Mouse (Mus musculus) midbrain, postnatal 0 days (tissue): ENCODE measurements at regions not wholly inside any gene's neighbourhood (a gene's known extent, or its start where the extent isn't known, plus 50 kb on each side); places are given as distances from the start of the nearest gene placed in this dataset.

Experiments
- ATAC-seq: fragments of 200-750 bp; cut with Nextera tagmentation; 2 replicates; pipeline ENCODE4 v1.8.0; 2017; ENCODE audit warnings: moderate number of reproducible peaks, mild to moderate bottlenecking, moderate TSS enrichment, moderate library complexity; ENCODE audit not compliant: low FRiP score
- DNase-seq: peaks from one replicate; pipeline ENCODE4 v3.0.0-alpha.2; 2015; ENCODE audit warnings: low spot score
- H3K27ac ChIP-seq: fragments of 300-500 bp; sonication (generic); 2 replicates; pipeline ENCODE4 v1.5.1; 2014; ENCODE audit warnings: low read depth, mild to moderate bottlenecking, low read length, mixed read lengths
- H3K27me3 ChIP-seq: fragments of 300-500 bp; sonication (generic); 2 replicates; pipeline ENCODE4 v1.6.1; 2014; ENCODE audit warnings: low read length, control low read depth, mixed read lengths; ENCODE audit not compliant: insufficient read depth
- H3K36me3 ChIP-seq: fragments of 300-500 bp; sonication (generic); 2 replicates; pipeline ENCODE4 v1.6.1; 2014; ENCODE audit warnings: low read length, control low read depth, mixed read lengths; ENCODE audit not compliant: insufficient read depth
- H3K4me1 ChIP-seq: fragments of 300-500 bp; sonication (generic); 2 replicates; pipeline ENCODE4 v1.6.1; 2014; ENCODE audit warnings: mild to moderate bottlenecking, control low read depth, antibody characterized with exemption, low read length, mixed read lengths; ENCODE audit not compliant: insufficient read depth
- H3K4me2 ChIP-seq: fragments of 300-500 bp; sonication (generic); 2 replicates; pipeline ENCODE4 v1.6.1; 2014; ENCODE audit warnings: low read depth, mild to moderate bottlenecking, low read length, mixed read lengths; ENCODE audit not compliant: poor library complexity, severe bottlenecking
- H3K4me3 ChIP-seq: fragments of 300-500 bp; sonication (generic); 2 replicates; pipeline ENCODE4 v1.5.1; 2014; ENCODE audit warnings: low read depth, mild to moderate bottlenecking, low read length, moderate library complexity
- H3K9ac ChIP-seq: fragments of 300-500 bp; sonication (generic); replicated peaks from 2 replicates; pipeline ENCODE4 v1.6.1; 2014; ENCODE audit warnings: mild to moderate bottlenecking, low read length, moderate library complexity, mixed read lengths; ENCODE audit not compliant: poor library complexity, severe bottlenecking
- H3K9me3 ChIP-seq: fragments of 300-500 bp; sonication (generic); 2 replicates; pipeline ENCODE4 v1.6.1; 2016; ENCODE audit warnings: low read length, control low read depth
- CTCF ChIP-seq: IDR thresholded peaks from 2 replicates; pipeline ENCODE4 v1.5.1; 2016; ENCODE audit warnings: antibody characterized with exemption, mild to moderate bottlenecking
- WGBS: fragments of 180-500 bp; shearing (Covaris S2); extraction: QIAGEN DNeasy Blood & Tissue Kit; methylation state at CpG from one replicate; pipeline ENCODE4 v1.1.7; 2014; 5-methylcytosine and 5-hydroxymethylcytosine counted together

- H3K4me3 ChIP-seq, result no peak overlapping the region
- H3K36me3 ChIP-seq, result no peaks in the 10 kb centered on the region
- WGBS, result 46% methylated on average over 5 of the region's 5 CpGs
- H3K9ac ChIP-seq, result no peak overlapping the region
- no peaks in the 10 kb centered on the region for H3K27me3 ChIP-seq
- no peaks in the 10 kb centered on the region for H3K9me3 ChIP-seq
- ATAC-seq (no peak), DNase-seq (no peak)
- no peak for TF ChIP-seq CTCF
- H3K4me2 ChIP-seq, result no peak overlapping the region
- no peaks in the 10 kb centered on the region for H3K4me1 ChIP-seq
- no peak overlapping the region for H3K27ac ChIP-seq
Measured at GRCm38 (mm10) chr7:137957354-137957753, 440.2 kb downstream of the Tcerg1l start.

GRCm38 (mm10) chr7:137957848-137958247 is 439.7 kb downstream of the Tcerg1l start:
- WGBS, result 86% methylated on average over 5 of the region's 5 CpGs
- no peak overlapping the region for H3K27ac ChIP-seq
- H3K4me3 ChIP-seq, result no peak overlapping the region
- H3K9me3 ChIP-seq, result no peaks in the 10 kb centered on the region
- H3K4me1 ChIP-seq, result no peaks in the 10 kb centered on the region
- no peak for TF ChIP-seq CTCF
- no peak overlapping the region for H3K9ac ChIP-seq
- H3K4me2 ChIP-seq, result no peak overlapping the region
- DNase-seq, result no peak
- no peaks in the 10 kb centered on the region for H3K36me3 ChIP-seq
- no peaks in the 10 kb centered on the region for H3K27me3 ChIP-seq
- no peak for ATAC-seq

- H3K9me3 ChIP-seq, result no peaks in the 10 kb centered on the region
- WGBS, result 40% methylated on average over 3 of the region's 3 CpGs
- H3K4me1 ChIP-seq, result no peaks in the 10 kb centered on the region
- DNase-seq (peak; percentile 53), ATAC-seq (no peak)
- no peaks in the 10 kb centered on the region for H3K27me3 ChIP-seq
- no peak overlapping the region for H3K4me2 ChIP-seq
- no peak overlapping the region for H3K27ac ChIP-seq
- no peak for TF ChIP-seq CTCF
- no peak overlapping the region for H3K9ac ChIP-seq
- no peaks in the 10 kb centered on the region for H3K36me3 ChIP-seq
- H3K4me3 ChIP-seq, result no peak overlapping the region
Measured at GRCm38 (mm10) chr7:137963470-137964095, 433.9 kb downstream of the Tcerg1l start.

GRCm38 (mm10) chr7:137974705-137975104 is 422.8 kb downstream of the Tcerg1l start:
- H3K4me1 ChIP-seq, result no peaks in the 10 kb centered on the region
- no peak overlapping the region for H3K27ac ChIP-seq
- DNase-seq, result no peak
- ATAC-seq, result no peak
- no peak overlapping the region for H3K4me3 ChIP-seq
- no peaks in the 10 kb centered on the region for H3K9me3 ChIP-seq
- 92% methylated on average over 5 of the region's 5 CpGs for WGBS
- TF ChIP-seq CTCF, result no peak
- no peak overlapping the region for H3K9ac ChIP-seq
- H3K27me3 ChIP-seq, result no peaks in the 10 kb centered on the region
- H3K36me3 ChIP-seq, result no peaks in the 10 kb centered on the region
- no peak overlapping the region for H3K4me2 ChIP-seq

GRCm38 (mm10) chr7:137977527-137977926 is 420.0 kb downstream of the Tcerg1l start:
- Histone ChIP-seq H3K4me3 (no peak overlapping the region), H3K4me2 (no peak overlapping the region), H3K4me1 (no peaks in the 10 kb centered on the region), H3K27ac (no peak overlapping the region), H3K9me3 (no peaks in the 10 kb centered on the region), H3K27me3 (no peaks in the 10 kb centered on the region), H3K36me3 (no peaks in the 10 kb centered on the region), H3K9ac (no peak overlapping the region)
- no peak for TF ChIP-seq CTCF
- ATAC-seq, result no peak
- 71% methylated on average over 1 of the region's 1 CpGs for WGBS
- DNase-seq, result no peak

- Histone ChIP-seq H3K4me1 (no peaks in the 10 kb centered on the region), H3K9ac (no peak overlapping the region), H3K9me3 (no peaks in the 10 kb centered on the region), H3K27ac (no peak overlapping the region), H3K4me3 (no peak overlapping the region), H3K36me3 (no peaks in the 10 kb centered on the region), H3K27me3 (no peaks in the 10 kb centered on the region), H3K4me2 (no peak overlapping the region)
- DNase-seq (no peak), ATAC-seq (no peak)
- 89% methylated on average over 4 of the region's 4 CpGs for WGBS
- TF ChIP-seq CTCF, result no peak
Measured at GRCm38 (mm10) chr7:137979361-137979760, 418.2 kb downstream of the Tcerg1l start.
